Mouse (Mus musculus): ENCODE measurements at regions not wholly inside any gene's neighbourhood (a gene's known extent, or its start where the extent isn't known, plus 50 kb on each side); places are given as distances from the start of the nearest gene placed in this dataset.

DNA sequence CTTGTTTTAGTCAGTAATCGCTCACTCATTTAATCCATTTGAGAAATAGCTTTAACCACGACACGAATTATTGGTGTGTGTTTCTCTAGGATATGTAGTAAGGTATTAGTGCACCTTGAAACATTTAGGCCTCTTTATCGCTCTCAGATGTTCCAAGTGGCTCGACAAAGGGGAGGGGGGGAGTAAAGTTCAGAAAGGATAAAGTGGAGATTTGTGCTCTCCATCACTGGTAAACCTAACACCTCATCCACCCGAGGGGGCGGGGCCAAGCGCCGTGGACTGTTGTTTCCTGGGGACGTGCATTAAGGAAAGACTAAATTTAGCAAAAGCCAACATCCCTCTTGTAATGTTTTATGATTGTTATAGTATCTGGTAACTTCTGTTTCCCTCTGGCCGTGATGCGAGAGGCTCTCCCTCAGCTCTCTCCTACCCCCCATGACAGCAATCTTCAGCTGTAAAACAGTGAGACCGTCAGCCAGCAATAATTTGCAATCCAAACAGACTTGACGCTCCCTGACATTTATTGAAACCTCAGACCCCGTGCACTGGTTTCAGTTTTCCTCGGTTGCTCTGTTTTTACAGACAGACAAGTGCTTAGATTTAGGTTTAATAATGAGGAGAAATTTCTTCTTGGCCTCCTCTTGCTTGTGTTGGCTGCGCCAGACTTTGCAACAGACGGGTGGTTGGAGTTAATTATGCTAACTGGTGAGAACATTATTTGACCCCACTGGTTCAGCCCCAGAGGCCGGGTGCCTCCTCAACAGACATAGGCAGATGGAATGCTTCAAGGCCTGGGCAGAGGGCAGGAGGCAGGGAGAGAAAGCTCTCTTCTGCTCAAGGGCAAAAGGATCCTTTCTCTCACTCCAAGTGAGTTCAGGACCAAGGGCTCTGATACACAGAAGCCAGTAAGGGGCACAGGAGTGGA lies 542.8 kb upstream of the Sox9 start:
- DNase-seq (ENCODE audit: low spot score) = no peak

DNA sequence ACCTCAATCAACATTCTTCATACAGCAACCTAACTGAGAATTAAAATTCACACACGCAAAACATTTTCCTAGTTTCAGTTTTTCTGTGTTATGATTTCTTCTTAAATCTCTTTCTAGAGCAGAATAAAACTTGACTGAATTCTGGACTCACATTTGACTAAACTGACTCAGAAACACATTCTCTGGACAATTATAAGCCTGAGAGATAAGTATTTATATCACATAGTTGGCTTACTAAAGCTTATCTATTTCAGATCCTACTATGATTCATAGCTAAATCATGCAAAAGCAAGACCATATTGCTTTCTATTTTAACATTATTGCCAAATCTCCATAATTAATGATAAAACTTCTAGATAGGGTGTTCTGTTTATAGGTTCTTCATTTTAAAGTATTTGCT lies 529.5 kb upstream of the Sox9 start:
- DNase-seq (ENCODE audit: low spot score) = no peak

DNA sequence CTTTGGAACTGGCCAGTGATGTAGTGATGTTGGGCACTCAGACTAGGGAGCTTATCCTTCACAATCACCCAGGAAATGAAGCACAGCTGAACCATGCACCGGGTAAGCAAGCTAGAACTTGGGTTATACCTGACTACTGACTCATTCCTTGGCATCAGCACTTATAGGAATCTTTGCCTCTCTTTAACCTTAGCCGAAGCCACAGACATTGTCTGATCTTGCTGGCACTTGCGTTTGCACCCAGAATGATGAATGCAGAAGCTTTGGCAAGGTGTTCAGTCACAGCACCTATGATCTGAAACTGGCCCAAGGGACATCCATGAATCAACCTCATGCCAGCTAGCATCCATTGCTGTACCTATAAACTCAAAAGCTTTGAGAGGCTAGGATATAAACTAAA lies 529.0 kb upstream of the Sox9 start:
- no peak for DNase-seq (ENCODE audit: low spot score)

DNA sequence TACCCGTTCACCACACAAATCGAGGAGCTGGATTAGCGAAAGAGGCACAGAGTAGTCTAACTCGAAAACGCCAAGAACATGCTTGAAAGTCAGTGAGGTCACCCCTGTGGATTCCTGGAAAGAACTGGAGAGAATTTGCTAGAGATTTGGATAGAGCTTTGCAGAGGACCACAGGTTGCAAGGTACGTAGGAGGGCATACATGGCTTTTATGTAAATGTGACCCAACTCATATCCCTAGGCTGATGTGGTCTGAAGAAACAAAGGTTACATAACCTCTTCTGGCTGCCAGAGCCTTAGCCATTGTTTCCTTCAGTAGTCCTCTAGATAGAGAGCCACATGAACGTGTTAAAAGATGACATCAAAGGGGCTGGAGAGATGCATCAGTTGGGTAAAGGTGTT lies 525.7 kb upstream of the Sox9 start:
- DNase-seq (ENCODE audit: low spot score) = no peak

DNA sequence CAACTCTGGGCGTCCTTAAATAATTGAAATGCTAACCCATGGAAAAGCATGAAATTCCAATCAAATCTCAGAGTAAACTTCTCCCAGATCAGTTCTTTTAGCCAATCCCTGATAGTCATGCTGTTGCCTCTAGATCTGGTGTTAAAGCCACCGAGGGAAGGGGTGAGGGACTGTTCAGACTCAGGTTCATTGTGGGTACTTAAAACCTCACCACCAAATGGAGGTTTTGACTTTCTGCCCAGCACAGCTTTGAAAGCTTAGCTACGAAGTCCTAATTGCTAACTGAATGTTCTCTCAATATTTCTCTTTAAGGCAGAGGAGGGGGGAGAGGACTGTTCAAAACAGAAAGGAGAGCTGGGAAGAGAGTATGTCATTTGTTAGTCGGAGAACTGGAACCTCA lies 517.9 kb upstream of the Sox9 start:
- no peak for DNase-seq (ENCODE audit: low spot score)

DNA sequence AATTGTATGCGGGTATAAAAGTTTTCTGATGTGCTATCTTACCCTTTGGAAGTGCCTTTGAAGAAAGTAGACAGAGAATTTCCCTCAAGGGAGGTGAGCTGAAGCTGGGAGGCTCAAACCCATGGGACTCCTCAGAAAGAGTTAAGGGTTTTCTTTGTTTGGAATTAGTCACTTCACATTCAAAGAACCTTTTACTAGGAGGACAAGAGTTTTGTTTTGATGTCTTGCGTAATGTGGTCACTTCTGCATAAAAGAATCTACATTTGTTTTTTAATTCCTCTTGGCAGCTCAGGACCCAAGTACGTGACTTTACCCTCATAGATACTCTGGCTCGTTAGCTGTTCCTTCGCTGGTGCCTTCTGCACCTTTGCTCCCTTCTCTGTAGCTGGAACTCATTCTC lies 511.1 kb upstream of the Sox9 start:
- DNase-seq (ENCODE audit: low spot score) = no peak

DNA sequence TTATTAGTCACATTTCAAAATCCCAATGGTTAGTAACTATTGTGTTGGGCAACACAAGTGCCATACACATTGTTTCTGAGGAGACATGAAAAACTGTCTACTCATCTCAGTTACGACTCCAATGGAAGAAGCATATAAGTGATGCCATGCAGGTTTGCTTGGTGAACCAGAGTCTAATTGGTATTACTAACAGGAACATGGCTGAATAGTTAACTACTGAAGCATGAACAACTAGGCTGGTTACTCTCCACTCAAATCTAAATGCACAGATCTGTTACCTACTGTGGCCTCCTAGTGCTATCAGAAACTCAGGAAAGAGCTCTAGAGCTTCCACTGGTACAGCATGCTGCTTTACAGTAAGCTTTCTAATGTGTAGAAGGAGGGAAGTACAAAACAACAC lies 503.5 kb upstream of the Sox9 start:
- DNase-seq (ENCODE audit: low spot score) = peak; percentile 59

DNA sequence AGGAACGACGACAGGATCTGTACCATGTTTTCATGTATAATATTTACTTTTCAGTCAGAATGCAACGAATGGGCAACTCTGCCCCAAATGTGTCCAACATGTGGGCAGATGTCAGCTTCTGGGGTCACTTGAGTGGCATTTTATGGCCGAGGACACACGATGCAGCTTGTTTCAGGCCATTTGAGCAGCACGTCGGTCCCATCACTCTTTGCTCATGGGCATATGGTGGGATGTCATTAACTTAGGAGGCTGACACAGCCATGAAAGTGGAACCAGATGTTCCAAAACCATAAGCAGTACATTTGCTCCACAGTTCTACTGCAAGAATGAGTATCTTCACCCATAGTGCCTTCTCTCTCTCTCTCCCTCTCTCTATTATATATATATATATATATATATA lies 499.1 kb upstream of the Sox9 start:
- DNase-seq (ENCODE audit: low spot score) = no peak

DNA sequence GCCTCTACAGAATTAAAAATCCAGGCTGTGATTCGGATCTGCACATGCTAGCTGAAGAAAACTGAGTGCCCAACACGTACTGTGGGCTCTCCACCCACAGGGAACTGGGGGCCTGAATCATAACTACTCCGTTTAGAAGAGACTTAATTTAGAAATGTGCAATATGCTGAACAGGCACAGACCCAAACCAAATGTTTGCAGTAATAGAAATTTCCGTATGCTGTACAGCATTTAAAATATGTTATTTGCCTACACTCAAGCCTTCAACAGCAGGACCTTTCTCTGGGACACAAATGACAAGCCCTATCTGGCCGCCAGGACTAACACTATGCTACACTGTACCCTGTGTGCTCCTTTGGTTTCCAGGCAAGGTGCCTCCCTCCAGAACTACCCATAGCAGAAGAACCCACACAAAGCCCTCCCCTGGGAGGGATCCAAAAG lies 483.1 kb upstream of the Sox9 start:
- DNase-seq (ENCODE audit: low spot score) = no peak

DNA sequence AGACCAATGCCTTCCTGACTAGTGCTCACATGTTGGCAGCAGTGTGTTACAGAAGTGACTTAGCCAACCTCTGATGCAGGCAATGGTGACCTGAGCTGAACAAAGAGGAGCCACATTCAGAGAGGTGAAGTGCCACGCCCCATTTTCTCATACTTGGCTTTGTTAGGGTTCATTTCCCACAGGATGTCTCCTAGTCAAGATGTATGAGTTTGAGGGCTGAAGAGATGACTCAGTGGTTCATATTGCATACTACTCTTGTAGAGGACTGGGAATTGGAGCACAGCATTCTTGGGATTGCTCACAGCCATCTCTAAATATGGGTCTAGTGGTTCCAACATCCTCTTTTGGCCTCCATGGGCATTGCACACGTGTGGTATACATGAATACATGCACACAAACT lies 478.9 kb upstream of the Sox9 start:
- DNase-seq (ENCODE audit: low spot score) = no peak

DNA sequence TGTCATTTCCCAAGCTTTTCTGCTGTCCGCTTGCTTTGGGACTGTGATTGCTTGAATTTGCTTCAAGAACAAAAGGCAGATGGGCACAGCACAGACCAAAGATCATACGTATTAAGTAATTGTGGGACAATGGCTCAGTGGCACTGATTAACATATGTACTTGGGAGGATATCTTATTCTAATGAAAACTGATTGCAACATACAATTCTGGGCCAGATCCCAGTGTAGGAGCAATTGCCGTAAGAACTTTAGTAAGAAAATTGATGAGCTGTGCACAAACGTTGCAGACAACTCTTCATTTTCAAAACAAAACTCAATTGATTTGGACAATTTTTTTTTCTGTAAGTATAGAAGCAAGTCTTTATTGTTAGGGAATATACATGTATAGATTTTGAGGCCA lies 456.2 kb upstream of the Sox9 start:
- no peak for DNase-seq (ENCODE audit: low spot score)

DNA sequence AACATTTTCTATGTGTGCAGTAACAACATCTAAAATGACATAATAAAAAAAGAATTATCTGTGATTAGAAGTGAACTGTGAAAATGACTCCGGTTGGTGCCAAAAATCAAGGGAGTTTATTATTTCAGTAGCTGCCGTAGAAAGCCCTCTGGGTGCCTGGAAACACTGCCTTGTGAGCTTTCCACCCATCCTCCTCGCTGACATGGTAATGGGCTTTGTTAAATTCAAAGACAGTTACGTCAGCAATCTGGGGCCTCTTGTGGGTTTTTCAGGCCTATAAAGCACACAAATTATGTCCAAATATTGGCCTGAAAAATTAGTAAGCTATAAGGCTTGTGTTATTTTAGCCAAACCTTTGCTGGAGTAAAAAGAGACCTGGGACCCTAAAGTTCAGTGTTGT lies 454.4 kb upstream of the Sox9 start:
- DNase-seq (ENCODE audit: low spot score) = no peak

DNA sequence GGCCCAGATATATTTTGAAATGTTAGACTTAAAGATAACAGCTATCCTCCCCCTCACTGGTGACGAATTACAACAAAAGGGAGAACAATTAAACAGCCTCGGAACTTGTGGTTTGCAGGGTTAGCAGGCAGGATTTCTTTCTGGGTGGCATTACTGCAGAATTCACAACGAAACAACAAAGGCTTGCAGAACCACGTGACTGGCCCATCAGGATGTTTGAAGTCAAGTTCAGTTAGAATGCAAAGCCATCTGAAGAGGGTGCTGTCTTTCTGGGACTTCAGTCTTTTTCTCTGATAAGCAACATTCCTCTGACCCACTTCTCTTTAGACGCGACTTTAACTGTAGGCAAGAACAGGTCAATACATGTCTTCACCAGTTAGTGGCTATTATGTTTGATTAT lies 436.9 kb upstream of the Sox9 start:
- DNase-seq (ENCODE audit: low spot score) = no peak

DNA sequence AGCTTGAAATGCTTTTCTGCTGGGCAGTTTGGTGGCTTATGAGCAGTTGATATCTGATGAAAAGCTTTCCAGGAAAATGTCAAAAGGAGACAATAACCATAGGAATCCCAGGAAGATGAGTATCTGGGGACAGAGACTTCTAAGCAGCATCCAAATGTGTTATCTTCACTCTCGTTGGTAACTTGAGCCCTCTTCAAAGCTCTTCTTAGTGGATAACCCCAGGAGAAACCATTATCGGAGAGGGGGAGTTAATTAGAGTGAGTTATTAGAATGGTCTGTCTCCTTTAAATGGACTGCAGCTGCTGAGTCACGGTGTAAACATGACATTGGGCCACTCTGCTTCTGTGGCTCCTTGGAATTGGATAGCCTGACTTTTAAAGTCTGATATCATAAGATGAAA lies 436.4 kb upstream of the Sox9 start:
- no peak for DNase-seq (ENCODE audit: low spot score)

DNA sequence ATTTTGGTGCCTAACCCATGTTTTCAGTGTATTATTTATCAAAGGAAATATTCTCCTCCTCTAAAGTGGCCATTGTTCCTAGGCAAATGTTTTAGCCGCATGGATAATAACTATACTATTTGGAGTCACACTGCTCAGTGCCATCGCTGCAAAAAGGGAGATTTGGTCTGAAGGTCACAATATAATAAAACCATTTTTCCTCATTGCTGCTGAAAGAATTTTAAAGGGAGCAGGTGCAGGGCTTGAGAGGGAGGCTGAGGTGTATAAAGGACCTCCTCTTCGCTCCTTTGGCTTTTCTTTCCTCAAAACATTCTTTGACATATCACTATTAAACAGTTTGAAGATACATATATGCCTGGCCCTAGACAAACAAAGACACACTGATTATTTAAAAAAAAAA lies 435.9 kb upstream of the Sox9 start:
- no peak for DNase-seq (ENCODE audit: low spot score)

DNA sequence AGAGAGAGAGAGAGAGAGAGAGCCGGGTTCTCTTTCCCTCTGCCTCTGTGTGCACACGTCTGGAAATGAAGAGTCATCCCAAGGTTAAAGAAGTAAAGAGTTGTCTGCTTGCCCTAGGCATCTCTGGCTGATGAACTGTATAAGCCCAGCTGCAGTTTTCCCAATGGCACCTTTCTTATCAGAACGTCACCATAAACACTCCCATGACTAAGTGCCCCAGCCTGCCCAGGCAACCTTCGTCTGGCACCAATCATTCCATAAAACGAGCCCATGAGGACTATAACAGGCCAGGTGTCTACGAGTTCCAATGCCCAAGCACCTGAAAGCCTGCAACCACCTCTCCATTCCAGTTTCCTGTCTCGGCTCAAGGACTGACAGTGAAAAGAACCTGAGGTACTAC lies 435.5 kb upstream of the Sox9 start:
- no peak for DNase-seq (ENCODE audit: low spot score)

DNA sequence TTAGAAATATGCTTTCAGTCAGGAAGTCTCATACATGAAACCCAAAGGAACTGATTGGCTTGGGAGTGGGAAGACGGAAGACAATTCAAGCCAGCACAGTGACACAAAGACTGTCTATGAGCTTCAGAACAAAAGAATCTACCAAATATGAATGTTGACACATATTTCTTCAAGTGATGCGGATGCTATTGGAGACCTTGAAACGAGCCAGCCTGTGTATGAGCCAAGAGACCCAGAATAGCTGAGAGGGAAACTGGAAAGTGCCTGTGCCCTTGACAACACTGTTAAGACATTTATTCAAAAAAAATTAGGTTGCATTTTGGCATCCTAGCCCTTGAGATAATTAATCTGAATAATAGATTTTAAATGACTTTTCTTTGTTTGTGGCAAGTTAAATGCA lies 426.7 kb upstream of the Sox9 start:
- DNase-seq (ENCODE audit: low spot score) = no peak

DNA sequence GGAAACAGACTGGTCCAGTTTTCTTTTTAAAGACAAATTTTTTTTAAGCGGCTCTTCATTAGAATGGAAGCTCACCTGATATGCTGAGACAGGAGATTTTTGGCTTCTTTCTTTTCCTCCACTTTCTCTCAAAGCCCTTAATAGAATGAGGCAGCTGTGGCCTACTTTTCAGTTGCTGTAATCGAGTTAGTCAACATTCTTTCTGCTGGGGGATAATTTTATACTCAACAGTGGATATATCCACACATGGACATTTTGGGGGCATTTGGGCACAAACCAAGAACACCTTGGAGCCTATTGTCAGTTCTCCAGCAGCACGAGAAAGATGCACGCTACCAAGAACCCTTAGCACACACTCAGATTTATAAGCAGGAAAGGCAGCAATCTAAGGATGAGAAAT lies 415.3 kb upstream of the Sox9 start:
- no peak for DNase-seq (ENCODE audit: low spot score)

DNA sequence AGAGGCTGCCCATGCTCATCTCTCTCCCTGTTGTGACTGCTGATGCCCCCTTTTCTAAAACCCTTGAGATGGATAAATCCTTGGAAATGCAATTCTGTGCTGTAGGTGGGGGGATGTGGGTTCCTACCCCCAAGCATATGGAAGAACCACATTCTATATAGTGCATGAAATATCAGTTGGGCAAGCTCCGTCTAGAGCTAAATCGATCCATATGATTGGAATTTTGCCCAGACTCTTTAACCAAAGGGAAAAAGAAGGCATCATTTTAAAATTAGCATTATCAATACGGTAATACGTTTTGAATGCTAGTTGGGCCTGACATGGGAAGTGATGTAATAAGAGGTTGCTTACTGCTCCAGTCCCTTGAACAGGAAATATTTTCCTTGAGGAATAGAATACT lies 411.1 kb upstream of the Sox9 start:
- no peak for DNase-seq (ENCODE audit: low spot score)

DNA sequence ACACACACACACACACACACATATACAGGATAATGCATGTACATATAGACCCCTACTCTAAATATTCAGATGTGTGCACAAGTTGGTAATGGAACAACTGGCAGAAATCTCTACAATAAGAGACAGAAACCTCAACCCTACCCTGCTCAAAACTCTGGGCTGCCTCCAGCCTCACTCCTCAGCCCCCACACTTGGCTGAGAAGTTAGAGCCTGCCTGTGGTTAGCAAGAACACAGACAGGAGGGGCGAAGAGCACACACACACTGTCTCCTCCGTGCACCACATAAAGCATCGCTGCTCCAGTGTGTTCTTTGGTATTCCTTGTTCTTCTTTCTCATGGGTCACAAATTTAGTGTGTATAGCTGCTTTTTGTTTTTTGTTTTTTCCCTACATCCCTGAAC lies 382.0 kb upstream of the Sox9 start:
- DNase-seq (ENCODE audit: low spot score) = no peak

DNA sequence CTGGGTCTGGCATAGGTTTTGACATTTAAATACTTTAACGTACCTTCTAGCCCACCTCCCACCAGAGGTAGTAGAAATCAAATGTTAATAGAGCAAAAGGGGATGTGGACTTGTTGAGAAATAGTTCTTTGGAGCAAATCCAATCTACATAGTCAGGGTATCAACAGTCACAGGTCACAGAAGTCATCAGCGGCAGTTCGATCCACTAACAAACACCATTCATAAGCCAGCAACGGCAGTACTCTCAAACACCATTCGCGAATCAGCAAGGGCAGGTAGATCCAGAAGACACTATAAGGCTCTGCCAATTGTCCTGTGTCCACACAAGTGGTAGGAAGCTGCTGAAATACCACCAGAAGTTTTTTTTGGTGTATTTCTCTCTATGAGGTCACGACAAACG lies 374.3 kb upstream of the Sox9 start:
- no peak for DNase-seq (ENCODE audit: low spot score)

DNA sequence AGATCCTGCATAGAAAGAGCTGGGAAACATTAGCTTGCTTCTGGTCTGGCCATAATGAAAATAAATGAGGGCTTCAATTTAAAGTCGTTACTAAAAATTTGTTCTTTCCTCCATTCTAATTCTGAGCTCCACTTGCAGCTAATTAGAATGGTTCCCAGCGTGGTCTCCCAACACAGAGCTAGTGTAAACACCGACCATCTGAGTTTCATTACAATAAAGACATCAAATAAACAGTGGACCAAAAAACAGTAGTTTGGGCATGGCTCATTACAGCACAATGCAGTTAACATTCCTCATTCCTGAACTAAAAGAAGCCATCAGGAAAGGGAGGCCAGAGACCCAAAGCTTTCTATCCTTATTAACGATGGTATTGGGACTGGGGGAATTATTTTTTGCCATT lies 369.6 kb upstream of the Sox9 start:
- DNase-seq (ENCODE audit: low spot score) = no peak

DNA sequence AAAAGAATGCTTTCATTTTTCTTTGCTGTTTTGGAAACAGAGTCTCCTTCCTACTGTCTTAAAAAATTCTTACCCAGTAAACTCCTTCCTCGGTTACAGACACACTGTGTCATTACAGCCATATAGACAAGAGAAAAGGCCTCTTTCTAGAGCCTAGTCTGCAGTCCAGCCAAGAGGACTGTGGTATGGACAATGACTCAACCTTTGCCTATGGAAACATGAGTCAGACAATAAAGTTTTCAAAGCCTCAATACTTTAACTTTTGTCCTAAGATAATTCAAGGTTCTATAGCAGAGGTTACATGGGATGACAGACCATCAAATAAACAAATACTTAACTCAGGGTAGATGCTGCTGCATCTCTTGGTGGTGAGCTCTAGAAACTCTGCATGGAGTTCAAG lies 339.4 kb upstream of the Sox9 start:
- DNase-seq (ENCODE audit: low spot score) = no peak

DNA sequence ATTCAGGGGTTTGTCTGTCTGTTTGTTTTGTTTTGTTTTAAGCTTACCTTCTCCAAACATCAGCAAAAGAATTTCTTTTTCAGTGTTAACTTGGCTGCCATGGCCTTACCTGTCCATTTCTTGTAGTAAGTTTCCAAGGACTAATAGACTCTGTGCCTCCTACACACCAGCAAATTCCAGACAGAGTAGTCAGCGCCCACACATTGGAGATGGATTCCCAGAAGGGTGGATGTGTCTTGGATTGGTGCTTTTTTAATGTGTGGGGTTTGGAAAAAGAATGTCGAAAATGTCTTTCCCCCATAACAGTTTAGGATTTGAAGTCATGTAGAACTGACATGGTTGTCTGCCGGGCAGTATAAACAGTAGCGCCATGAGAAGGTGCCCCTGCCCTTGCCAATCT lies 338.1 kb upstream of the Sox9 start:
- no peak for DNase-seq (ENCODE audit: low spot score)
